Mouse (Mus musculus) forebrain, embryonic 11.5 days (tissue): Measurements from ENCODE around the gene Olfr1389. TPM values are rescaled to one million over a fixed set of nuclear protein-coding genes. Genes with fewer than 3 reads are reported as not detected.
"Not testable (repeated sequence)": the region's sequence is repeated elsewhere in the genome, so short reads cannot be mapped to it uniquely, and the experiment has no call there.

Experiments used
- ATAC-seq: fragments of 200-750 bp; cut with Nextera tagmentation; replicated peaks from 2 replicates; pipeline ENCODE4 v1.8.0; 2017; ENCODE audit warnings: moderate TSS enrichment; ENCODE audit not compliant: low FRiP score
- DNase-seq: peaks from one replicate; pipeline ENCODE4 v3.0.0-alpha.2; 2017; ENCODE audit warnings: low spot score
- H3K27ac ChIP-seq: fragments of 300-500 bp; sonication (generic); 2 replicates; pipeline ENCODE4 v1.5.1; 2014; ENCODE audit warnings: low read depth, low read length
- H3K27me3 ChIP-seq: fragments of 300-500 bp; sonication (generic); 2 replicates; pipeline ENCODE4 v1.6.1; 2014; ENCODE audit warnings: mild to moderate bottlenecking, low read length, mixed read lengths; ENCODE audit not compliant: control insufficient read depth, insufficient read depth
- H3K36me3 ChIP-seq: fragments of 300-500 bp; sonication (generic); 2 replicates; pipeline ENCODE4 v1.6.1; 2014; ENCODE audit warnings: mild to moderate bottlenecking, low read length, moderate library complexity, mixed read lengths; ENCODE audit not compliant: control insufficient read depth, insufficient read depth
- H3K4me1 ChIP-seq: fragments of 300-500 bp; sonication (generic); replicated peaks from 2 replicates; pipeline ENCODE4 v1.6.1; 2014; ENCODE audit warnings: low read length, mixed read lengths; ENCODE audit not compliant: control insufficient read depth, insufficient read depth
- H3K4me2 ChIP-seq: fragments of 300-500 bp; sonication (generic); 2 replicates; pipeline ENCODE4 v1.6.1; 2014; ENCODE audit warnings: low read depth, mild to moderate bottlenecking, low read length, moderate library complexity, mixed read lengths; ENCODE audit not compliant: severe bottlenecking
- H3K4me3 ChIP-seq: fragments of 300-500 bp; sonication (generic); 2 replicates; pipeline ENCODE4 v1.5.1; 2014; ENCODE audit warnings: low read depth, low read length
- H3K9ac ChIP-seq: fragments of 300-500 bp; sonication (generic); 2 replicates; pipeline ENCODE4 v1.6.1; 2014; ENCODE audit warnings: low read length
- H3K9me3 ChIP-seq: fragments of 300-500 bp; sonication (generic); 2 replicates; pipeline ENCODE4 v1.6.1; 2016; ENCODE audit warnings: low read length, mixed read lengths; ENCODE audit not compliant: control insufficient read depth
- WGBS: fragments of 180-500 bp; shearing (Covaris S2); extraction: QIAGEN DNeasy Blood & Tissue Kit; methylation state at CpG from one replicate; pipeline ENCODE4 v1.1.7; 2014; 5-methylcytosine and 5-hydroxymethylcytosine counted together
- polyA plus RNA-seq: library from polyadenylated mRNA; unstranded; fragments of >200 nt; fragmentation: Nextera tagmentation; extraction: Ambion mirVana; gene quantifications from 2 replicates; pipeline ENCODE4 v1.2.1, GENCODE M21; 2014

Olfr1389 gene
- not detected in 2 replicates for polyA plus RNA-seq

DNA sequence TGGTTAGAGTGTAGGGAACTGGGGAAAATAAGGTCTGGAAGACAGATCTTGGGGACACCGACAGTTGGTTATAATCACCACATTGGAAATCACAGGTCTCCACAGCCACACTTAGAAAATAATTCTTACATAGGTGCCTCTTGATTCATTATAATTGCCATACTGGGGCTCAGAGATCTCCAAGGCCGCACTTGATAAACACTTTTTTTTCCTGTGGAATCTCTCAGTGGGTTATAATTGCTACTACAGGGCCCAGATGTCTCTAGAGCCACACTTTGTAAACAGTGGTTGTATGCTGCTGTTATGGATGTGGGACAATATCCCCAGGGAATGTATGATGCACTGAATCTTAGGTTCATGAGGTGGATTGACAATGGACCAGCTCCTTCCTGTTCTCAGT, at the start of gene Olfr1389:
Gene Olfr1389, plus strand, starts transcription at position 301 of the 400 bp plus-strand sequence.
- ATAC-seq (no peak), DNase-seq (no peak)
- Histone ChIP-seq H3K9me3 (no peaks in the 10 kb centered on the region), H3K4me3 (no peak within 1 kb of the TSS), H3K9ac (no peak within 1 kb of the TSS), H3K27ac (no peak within 1 kb of the TSS), H3K27me3 (no peaks in the 10 kb centered on the region), H3K36me3 (no peaks in the 10 kb centered on the region), H3K4me2 (no peak within 1 kb of the TSS), H3K4me1 (no peaks in the 10 kb centered on the region)
- whole genome bisulfite sequencing: 96% methylated on average over 2 of the region's 2 CpGs

DNA sequence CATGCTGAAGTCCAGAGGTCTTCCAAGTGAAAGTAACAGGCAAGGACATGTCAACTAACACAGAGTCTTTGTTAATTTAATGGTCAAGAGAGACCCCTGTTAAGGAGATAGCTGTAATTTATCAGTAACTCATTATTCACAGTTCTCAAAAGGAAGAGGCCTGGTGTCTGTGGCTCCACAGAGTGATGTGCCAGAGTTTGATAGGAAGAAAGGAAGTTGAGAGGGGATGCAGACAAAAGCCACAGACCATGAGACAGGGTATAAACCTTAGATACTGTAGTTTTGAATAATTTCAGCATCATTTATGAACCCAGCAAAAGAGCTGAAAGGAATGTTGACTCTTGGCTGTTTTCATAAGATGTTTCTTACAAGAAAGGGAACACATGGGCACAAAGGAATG, 39.7 kb upstream of the Olfr1389 start:
- Histone ChIP-seq H3K27me3 (no peaks in the 10 kb centered on the region), H3K4me1 (no peaks in the 10 kb centered on the region), H3K4me3 (no peak overlapping the region), H3K27ac (no peak overlapping the region), H3K36me3 (no peaks in the 10 kb centered on the region), H3K9me3 (no peaks in the 10 kb centered on the region), H3K4me2 (no peak overlapping the region), H3K9ac (no peak overlapping the region)
- ATAC-seq: no peak
- DNase-seq: no peak

DNA sequence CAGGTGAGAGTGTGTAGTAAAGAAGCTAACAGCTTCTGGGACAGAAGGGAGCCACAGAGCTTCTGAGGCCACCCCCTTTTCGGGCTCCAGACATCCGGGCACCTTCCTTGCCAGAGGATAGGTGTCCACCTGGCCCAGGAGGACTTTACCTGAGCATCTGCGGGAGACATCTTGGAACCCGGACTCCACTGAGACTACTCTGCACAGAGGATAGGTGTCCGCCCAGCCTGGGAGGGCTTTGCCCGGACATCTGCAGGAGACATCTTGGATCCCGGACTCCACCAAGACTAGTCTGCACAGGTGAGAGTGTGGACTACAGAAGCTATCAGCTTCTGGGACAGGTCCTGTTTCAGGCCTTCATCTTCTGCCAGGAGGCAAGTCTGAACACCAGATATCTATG, 36.7 kb upstream of the Olfr1389 start:
- H3K4me2 ChIP-seq, H3K27ac ChIP-seq, H3K4me3 ChIP-seq, H3K9me3 ChIP-seq, H3K36me3 ChIP-seq, DNase-seq, H3K4me1 ChIP-seq, H3K9ac ChIP-seq, H3K27me3 ChIP-seq, ATAC-seq: not testable (repeated sequence)
- 95% methylated on average over 7 of the region's 7 CpGs for WGBS

DNA sequence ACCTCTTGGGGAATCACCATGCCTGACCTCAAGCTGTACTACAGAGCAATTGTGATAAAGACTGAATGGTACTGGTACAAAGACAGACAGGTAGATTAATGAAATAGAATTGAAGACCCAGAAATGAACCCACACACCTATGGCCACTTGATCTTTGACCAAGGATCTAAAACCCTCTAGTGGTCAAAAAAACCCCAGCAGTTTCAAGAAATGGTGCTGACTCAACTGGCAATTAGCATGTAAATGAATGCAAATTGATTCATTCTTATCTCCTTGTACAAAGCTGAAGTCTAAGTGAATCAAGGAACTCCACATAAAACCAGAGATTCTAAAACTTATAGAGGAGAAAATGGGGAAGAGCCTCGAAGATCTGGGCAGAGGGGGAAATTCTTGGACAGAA, 30.2 kb upstream of the Olfr1389 start:
- not testable (repeated sequence) for H3K4me1 ChIP-seq, H3K9ac ChIP-seq, H3K4me2 ChIP-seq, H3K36me3 ChIP-seq, H3K4me3 ChIP-seq, DNase-seq, H3K9me3 ChIP-seq, ATAC-seq, H3K27me3 ChIP-seq, H3K27ac ChIP-seq
- 74% methylated on average over 1 of the region's 1 CpGs for WGBS

DNA sequence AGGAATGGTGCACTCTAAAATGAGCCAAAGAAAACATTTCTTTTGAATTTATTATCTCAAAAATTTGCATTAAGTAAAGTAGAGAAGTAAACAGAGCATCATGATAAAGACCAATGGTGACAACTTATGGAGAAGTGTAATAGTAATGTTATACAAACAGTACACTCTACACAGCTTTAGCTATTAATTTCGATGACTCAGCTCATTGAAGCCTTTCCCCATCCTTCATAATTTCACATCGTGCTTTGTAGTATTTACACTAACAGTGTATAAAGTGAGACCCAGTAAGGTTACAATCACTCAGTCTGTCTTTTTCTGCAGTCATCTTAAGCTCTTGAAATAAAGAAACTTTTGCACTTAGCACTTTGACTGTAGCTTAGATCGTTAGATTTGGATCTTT, 16.1 kb upstream of the Olfr1389 start:
- Histone ChIP-seq H3K9me3 (no peaks in the 10 kb centered on the region), H3K4me2 (no peak overlapping the region), H3K9ac (no peak overlapping the region), H3K4me1 (no peaks in the 10 kb centered on the region), H3K36me3 (no peaks in the 10 kb centered on the region), H3K27ac (no peak overlapping the region), H3K4me3 (no peak overlapping the region), H3K27me3 (no peaks in the 10 kb centered on the region)
- DNase-seq (no peak), ATAC-seq (no peak)
- 80% methylated on average over 3 of the region's 3 CpGs for WGBS

DNA sequence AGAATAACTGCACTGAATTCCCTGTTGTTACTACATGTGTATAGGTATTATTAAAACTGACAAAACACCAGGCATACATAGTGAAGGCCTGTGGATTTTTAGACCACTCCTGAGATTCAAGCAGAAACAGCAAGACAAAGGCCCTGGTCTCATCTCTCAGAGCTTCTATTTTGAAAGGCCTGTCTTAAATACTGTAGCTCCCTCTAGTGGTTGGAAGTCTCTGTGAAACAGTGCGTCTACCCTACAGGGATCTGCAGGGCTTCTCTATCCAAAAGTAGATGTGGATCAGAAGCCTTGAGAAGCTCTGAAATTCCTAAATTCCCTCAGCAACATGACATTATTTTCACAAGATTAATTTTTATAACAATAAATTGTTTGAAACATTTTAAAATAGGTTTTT, 12.3 kb upstream of the Olfr1389 start:
- WGBS: 36% methylated on average over 1 of the region's 1 CpGs

DNA sequence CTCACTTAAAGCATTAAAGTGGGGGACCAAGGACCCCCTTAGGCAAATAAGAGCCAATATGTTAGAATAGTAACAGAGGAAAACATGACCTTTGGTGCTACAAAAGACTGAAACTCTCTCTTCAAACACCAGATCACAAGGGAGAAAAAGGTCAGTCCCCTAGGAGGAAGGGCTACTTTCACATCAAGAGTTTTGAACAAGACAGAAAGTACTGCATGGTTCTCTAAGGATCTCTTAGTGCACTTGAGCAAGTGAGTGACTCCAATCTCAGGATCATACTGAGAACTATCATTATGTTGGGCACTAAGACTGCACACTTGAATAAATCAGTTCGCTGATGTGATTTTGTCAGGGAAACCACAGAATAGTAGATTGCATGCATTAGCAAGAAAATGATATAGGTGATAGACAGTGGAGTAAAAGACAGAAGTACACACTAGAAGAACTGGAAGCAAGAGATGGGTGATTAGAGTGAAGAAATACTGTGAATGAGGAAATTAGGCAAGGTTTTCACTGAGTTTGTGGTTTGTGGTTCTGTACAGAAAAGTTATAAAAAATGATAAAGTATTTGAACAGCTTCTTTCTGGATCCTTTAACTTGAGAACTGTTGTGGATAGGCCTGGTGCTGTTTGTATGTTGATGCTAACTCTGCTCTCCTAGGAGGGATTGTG, 2.5 kb downstream of the Olfr1389 start:
- no peak for DNase-seq
- Histone ChIP-seq H3K27me3 (no peaks in the 10 kb centered on the region), H3K36me3 (no peaks in the 10 kb centered on the region), H3K4me2 (no peak overlapping the region), H3K9me3 (no peaks in the 10 kb centered on the region), H3K4me1 (no peaks in the 10 kb centered on the region), H3K4me3 (no peak overlapping the region), H3K9ac (no peak overlapping the region), H3K27ac (no peak overlapping the region)
- ATAC-seq: no peak
- WGBS: 93% methylated on average over 1 of the region's 1 CpGs

More for the DNA sequence above, 12.3 kb upstream of the Olfr1389 start:
- no peak overlapping the region for H3K4me3 ChIP-seq
- H3K4me1 ChIP-seq: no peaks in the 10 kb centered on the region
- H3K27me3 ChIP-seq: no peaks in the 10 kb centered on the region
- H3K4me2 ChIP-seq: no peak overlapping the region
- no peak overlapping the region for H3K27ac ChIP-seq
- no peaks in the 10 kb centered on the region for H3K36me3 ChIP-seq
- no peak overlapping the region for H3K9ac ChIP-seq
- no peak for ATAC-seq
- DNase-seq: no peak
- H3K9me3 ChIP-seq: no peaks in the 10 kb centered on the region

DNA sequence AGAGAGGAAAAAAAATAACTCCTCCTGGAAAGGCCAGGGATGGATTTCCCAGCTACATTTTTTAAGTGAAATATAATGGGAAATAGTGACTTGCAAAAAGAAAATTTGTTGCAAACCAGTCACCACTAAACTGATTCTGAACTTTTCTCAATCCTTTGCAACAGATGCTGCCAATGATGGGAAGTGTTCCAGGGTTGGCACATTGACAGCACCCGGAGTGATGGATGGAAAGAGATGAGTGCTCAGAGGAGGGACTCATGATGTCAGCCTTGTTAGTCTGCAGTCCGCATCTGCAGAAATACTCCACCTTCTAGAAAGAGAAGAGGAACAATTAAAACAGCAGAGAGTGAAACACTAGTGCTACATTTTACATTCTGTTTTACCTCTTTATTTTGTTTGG, 6.8 kb downstream of the Olfr1389 start:
- no peak overlapping the region for H3K9ac ChIP-seq
- 90% methylated on average over 2 of the region's 2 CpGs for WGBS
- H3K27ac ChIP-seq: no peak overlapping the region
- no peak overlapping the region for H3K4me2 ChIP-seq
- H3K4me3 ChIP-seq: no peak overlapping the region
- H3K9me3 ChIP-seq: no peaks in the 10 kb centered on the region
- no peaks in the 10 kb centered on the region for H3K4me1 ChIP-seq
- no peak for DNase-seq
- no peak for ATAC-seq
- H3K36me3 ChIP-seq: no peaks in the 10 kb centered on the region
- H3K27me3 ChIP-seq: no peaks in the 10 kb centered on the region

DNA sequence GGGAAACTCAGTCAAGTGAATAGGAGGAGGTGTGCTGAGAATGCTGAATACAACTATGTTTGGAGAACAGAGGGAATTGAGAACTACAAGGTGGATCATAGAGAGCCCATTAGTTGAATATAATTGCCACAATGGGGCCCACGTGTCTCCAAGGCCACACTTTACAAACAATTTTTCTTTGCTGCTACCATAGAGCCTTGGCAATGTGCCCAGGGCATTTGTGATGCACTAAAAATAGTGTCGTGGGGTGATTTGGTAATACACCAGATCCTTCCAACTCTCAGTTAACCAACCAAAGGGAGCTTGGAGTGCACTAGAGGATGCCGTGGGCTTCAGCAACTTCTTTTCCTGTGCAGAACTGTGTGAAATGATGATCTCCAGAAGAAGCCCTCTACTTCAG, 13.5 kb downstream of the Olfr1389 start, which contains the start of gene Olfr1388:
Gene Olfr1388, plus strand, starts transcription at position 214 of the 400 bp plus-strand sequence.
- 74% methylated on average over 3 of the region's 3 CpGs for whole genome bisulfite sequencing
- Histone ChIP-seq H3K27ac (no peak within 1 kb of the TSS), H3K9ac (no peak within 1 kb of the TSS)

More for the DNA sequence above, 13.5 kb downstream of the Olfr1389 start, which contains the start of gene Olfr1388:
- Histone ChIP-seq H3K9me3 (no peaks in the 10 kb centered on the region), H3K4me3 (no peak within 1 kb of the TSS), H3K36me3 (no peaks in the 10 kb centered on the region), H3K4me2 (no peak within 1 kb of the TSS), H3K27me3 (no peaks in the 10 kb centered on the region), H3K4me1 (no peaks in the 10 kb centered on the region)
- ATAC-seq: no peak
- no peak for DNase-seq
